In the genomic region with DNA sequence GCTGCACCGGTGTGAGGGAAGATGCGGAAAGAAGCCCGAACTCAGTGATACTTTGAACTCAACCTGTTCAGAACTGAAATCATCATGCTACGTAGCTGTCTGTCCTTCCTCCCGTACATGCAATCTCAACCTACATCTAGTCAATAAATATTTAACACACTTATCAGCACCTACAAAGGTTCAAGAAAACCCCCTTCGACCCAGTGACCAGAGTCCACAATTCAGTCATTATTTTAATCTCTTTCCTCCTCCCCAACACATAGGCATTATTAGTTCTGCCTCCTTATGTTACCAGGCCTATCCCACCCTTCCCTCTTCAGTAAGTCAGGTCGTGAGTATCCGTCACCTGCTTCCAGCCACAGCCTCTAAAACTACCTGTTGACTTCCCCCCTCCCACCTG, we compare ENCODE assay signal across 31 mouse cellular contexts. TPM values are rescaled to one million over a fixed set of nuclear protein-coding genes. Genes with fewer than 3 reads are reported as not detected.
A peak's percentile ranks its signal among the peaks of the same experiment; 100 is the strongest.
DNase-seq lines count a peak whose midpoint lies in the region; ATAC-seq and TF ChIP-seq lines count a peak whose summit lies in the region.
"Had no signal": no experiment of that assay in that cellular context is flagged by ENCODE, and none has a peak within 500 bp of the region (broad histone marks: within the 10 kb centered on the region; RNA-seq: fewer than 3 reads in every experiment).

No protein-coding gene starts in this region.

- H3K4me2 ChIP-seq in liver, embryonic 12.5 days = no peak overlapping the region
- no peak overlapping the region for H3K4me2 ChIP-seq in intestine, embryonic 16.5 days (ENCODE audit: low read depth, low read length)
- no peak overlapping the region for H3K4me2 ChIP-seq in stomach, embryonic 15.5 days
- no peak overlapping the region for H3K4me2 ChIP-seq in hindbrain, postnatal 0 days (ENCODE audit: low read depth, low read length)
- H3K4me2 ChIP-seq: embryonic facial prominence, embryonic 13.5 days; forebrain, embryonic 12.5 days; forebrain, embryonic 15.5 days; heart, embryonic 11.5 days; hindbrain, embryonic 12.5 days; hindbrain, embryonic 15.5 days had no signal

- no peak for TF ChIP-seq POLR2A in liver, adult 2 months (IDR thresholded peaks at IDR 0.05; ENCODE audit: extremely low read depth, insufficient read depth, low read length)

- H3K36me3 ChIP-seq in liver, adult 2 months (ENCODE audit: control insufficient read depth, insufficient read depth, low read length) = no peaks in the 10 kb centered on the region
- H3K36me3 ChIP-seq in liver, embryonic 12.5 days = no peaks in the 10 kb centered on the region
- H3K36me3 ChIP-seq in intestine, embryonic 16.5 days (ENCODE audit: control insufficient read depth, insufficient read depth, low read length) = no peaks in the 10 kb centered on the region
- no peaks in the 10 kb centered on the region for H3K36me3 ChIP-seq in stomach, embryonic 15.5 days
- no peaks in the 10 kb centered on the region for H3K36me3 ChIP-seq in hindbrain, postnatal 0 days (ENCODE audit: insufficient read depth, low read length)
- H3K36me3 ChIP-seq: embryonic facial prominence, embryonic 10.5 days; embryonic facial prominence, embryonic 13.5 days; forebrain, embryonic 12.5 days; forebrain, embryonic 15.5 days; hindbrain, embryonic 12.5 days; hindbrain, embryonic 15.5 days had no signal

- WGBS in liver, adult 2 months = 36% methylated on average over 8 of the region's 8 CpGs
- WGBS in liver, embryonic 12.5 days (ENCODE audit: insufficient replicate concordance) = 69% methylated on average over 8 of the region's 8 CpGs
- 69% methylated on average over 8 of the region's 8 CpGs for WGBS in intestine, embryonic 16.5 days
- 74% methylated on average over 8 of the region's 8 CpGs for WGBS in stomach, embryonic 15.5 days
- WGBS in hindbrain, postnatal 0 days = 91% methylated on average over 8 of the region's 8 CpGs

- no peaks in the 10 kb centered on the region for H3K27me3 ChIP-seq in liver, adult 2 months (ENCODE audit: control insufficient read depth, insufficient read depth, low read length)
- H3K27me3 ChIP-seq in liver, embryonic 12.5 days (replicated peaks) = no peaks in the 10 kb centered on the region
- no peaks in the 10 kb centered on the region for H3K27me3 ChIP-seq in intestine, embryonic 16.5 days (replicated peaks; ENCODE audit: control insufficient read depth, insufficient read depth, low read length)
- H3K27me3 ChIP-seq in stomach, embryonic 15.5 days (replicated peaks) = no peaks in the 10 kb centered on the region
- no peaks in the 10 kb centered on the region for H3K27me3 ChIP-seq in hindbrain, postnatal 0 days (ENCODE audit: insufficient read depth, low read length)
- H3K27me3 ChIP-seq: embryonic facial prominence, embryonic 13.5 days; forebrain, embryonic 12.5 days; forebrain, embryonic 15.5 days; hindbrain, embryonic 12.5 days; hindbrain, embryonic 15.5 days had no signal

- no peak for TF ChIP-seq CTCF in liver, adult 2 months (IDR thresholded peaks at IDR 0.05; ENCODE audit: low read depth, low read length)
- no peak for TF ChIP-seq CTCF in hindbrain, postnatal 0 days (IDR thresholded peaks at IDR 0.05; ENCODE audit: low read depth)

- H3K4me3 ChIP-seq in liver, adult 2 months (ENCODE audit: insufficient read depth, low read depth, low read length) = peak overlapping the region; percentile 22
- no peak overlapping the region for H3K4me3 ChIP-seq in liver, embryonic 12.5 days
- no peak overlapping the region for H3K4me3 ChIP-seq in intestine, embryonic 16.5 days (ENCODE audit: low read length)
- H3K4me3 ChIP-seq in stomach, embryonic 15.5 days (replicated peaks) = no peak overlapping the region
- no peak overlapping the region for H3K4me3 ChIP-seq in hindbrain, postnatal 0 days (ENCODE audit: low read length)
- H3K4me3 ChIP-seq: embryonic facial prominence, embryonic 10.5 days; embryonic facial prominence, embryonic 13.5 days; erythroblast, embryonic 14.5 days; forebrain, embryonic 12.5 days; forebrain, embryonic 15.5 days; gastrocnemius, adult 2 months; hindbrain, embryonic 12.5 days; hindbrain, embryonic 15.5 days had no signal

- peaks cover 4% of the 10 kb centered on the region; the same call in 1 of the 2 replicates for H3K79me2 ChIP-seq in liver, adult 2 months (ENCODE audit: control insufficient read depth, insufficient read depth, low read length)

- peak overlapping the region; percentile 58 for H3K27ac ChIP-seq in liver, adult 2 months (replicated peaks; ENCODE audit: insufficient read depth, low read depth, low read length)
- no peak overlapping the region for H3K27ac ChIP-seq in liver, embryonic 12.5 days
- peak overlapping the region; percentile 91 for H3K27ac ChIP-seq in intestine, embryonic 16.5 days (ENCODE audit: low read length)
- no peak overlapping the region for H3K27ac ChIP-seq in stomach, embryonic 15.5 days
- no peak overlapping the region for H3K27ac ChIP-seq in hindbrain, postnatal 0 days
- H3K27ac ChIP-seq: embryonic facial prominence, embryonic 10.5 days; embryonic facial prominence, embryonic 13.5 days; forebrain, embryonic 12.5 days; forebrain, embryonic 15.5 days; gastrocnemius, adult 2 months; hindbrain, embryonic 12.5 days; hindbrain, embryonic 15.5 days had no signal

- no peaks in the 10 kb centered on the region for H3K9me3 ChIP-seq in liver, embryonic 12.5 days (replicated peaks)
- no peaks in the 10 kb centered on the region for H3K9me3 ChIP-seq in intestine, embryonic 16.5 days (ENCODE audit: control insufficient read depth, low read length)
- H3K9me3 ChIP-seq in stomach, embryonic 15.5 days = no peaks in the 10 kb centered on the region
- H3K9me3 ChIP-seq in hindbrain, postnatal 0 days (ENCODE audit: low read length) = no peaks in the 10 kb centered on the region
- H3K9me3 ChIP-seq: embryonic facial prominence, embryonic 10.5 days; embryonic facial prominence, embryonic 13.5 days; forebrain, embryonic 12.5 days; forebrain, embryonic 15.5 days; hindbrain, embryonic 12.5 days; hindbrain, embryonic 15.5 days had no signal

- ATAC-seq in liver, embryonic 12.5 days = no peak
- peak; percentile 84 for ATAC-seq in intestine, embryonic 16.5 days
- ATAC-seq in stomach, embryonic 15.5 days (ENCODE audit: insufficient read depth, low FRiP score, low read depth) = peak; percentile 51; the same call in 1 of the 2 replicates
- no peak for ATAC-seq in hindbrain, postnatal 0 days
- no peak for ATAC-seq in inflammation-experienced regulatory T-cells, adult 6 months
- ATAC-seq: activated CD4-positive, CD25-positive, alpha-beta regulatory T cell, adult 4 months; forebrain, embryonic 15.5 days had no signal

- peak overlapping the region; percentile 36; the same call in 1 of the 2 replicates for H3K9ac ChIP-seq in liver, adult 2 months (ENCODE audit: low read depth, low read length)
- no peak overlapping the region for H3K9ac ChIP-seq in liver, embryonic 12.5 days
- 0 out of 2 replicates have a peak overlapping the region, but pooled peaks have one; percentile 19 for H3K9ac ChIP-seq in intestine, embryonic 16.5 days (ENCODE audit: low read depth, low read length)
- no peak overlapping the region for H3K9ac ChIP-seq in stomach, embryonic 15.5 days
- no peak overlapping the region for H3K9ac ChIP-seq in hindbrain, postnatal 0 days (replicated peaks; ENCODE audit: low read length)
- H3K9ac ChIP-seq: embryonic facial prominence, embryonic 13.5 days; forebrain, embryonic 12.5 days; forebrain, embryonic 15.5 days; hindbrain, embryonic 12.5 days; hindbrain, embryonic 15.5 days had no signal

- H3K4me1 ChIP-seq in liver, adult 2 months (ENCODE audit: control insufficient read depth, insufficient read depth, low read length) = peaks cover 4% of the 10 kb centered on the region; the same call in 1 of the 2 replicates
- no peaks in the 10 kb centered on the region for H3K4me1 ChIP-seq in liver, embryonic 12.5 days
- H3K4me1 ChIP-seq in intestine, embryonic 16.5 days (ENCODE audit: control insufficient read depth, insufficient read depth, low read length) = no peaks in the 10 kb centered on the region
- H3K4me1 ChIP-seq in stomach, embryonic 15.5 days = no peaks in the 10 kb centered on the region
- no peaks in the 10 kb centered on the region for H3K4me1 ChIP-seq in hindbrain, postnatal 0 days (ENCODE audit: insufficient read depth, low read length)
- H3K4me1 ChIP-seq: embryonic facial prominence, embryonic 13.5 days; forebrain, embryonic 12.5 days; forebrain, embryonic 15.5 days; hindbrain, embryonic 12.5 days; hindbrain, embryonic 15.5 days had no signal

- peak; percentile 60 for DNase-seq in liver, adult 2 months (ENCODE audit: extremely low read depth, low read depth, low spot score)
- DNase-seq in hindbrain, postnatal 0 days (ENCODE audit: low spot score) = no peak
- DNase-seq in adrenal gland, postnatal 36 days = no peak
- DNase-seq: adrenal gland, adult 8-10 months; adrenal gland, postnatal 25 days; cerebellum, adult 11 months; cerebellum, adult 8-10 months; cerebellum, postnatal 10 days; cerebellum, postnatal 36 days; embryo, embryonic 11 days; gastrocnemius, adult 2 months; gastrocnemius, postnatal 14 days had no signal

RNA-seq across cellular contexts. Expression of gene Hsd17b6, which starts 1.9 kb away (rescaled TPM):
- total RNA-seq in liver, adult 2 months (2014; rRNA removed) = 468 and 651 TPM in 2 replicates
- 229 and 364 TPM in 2 replicates for polyA plus RNA-seq in liver, adult 2 months (2012; rRNA removed)
- 0.17 TPM in 1 of 2 replicates, not detected in the other for polyA plus RNA-seq in liver, embryonic 12.5 days (2016; fragmentation: Nextera tagmentation; extraction: Ambion mirVana)
- polyA plus RNA-seq in intestine, embryonic 16.5 days (2015; fragmentation: Nextera tagmentation; extraction: Ambion mirVana) = 0.22 and 0.76 TPM in 2 replicates
- not detected in 2 replicates for polyA plus RNA-seq in stomach, embryonic 15.5 days (2015; fragmentation: Nextera tagmentation; extraction: Ambion mirVana)
- not detected in 2 replicates for total RNA-seq in hindbrain, postnatal 0 days (2014; rRNA removed)
- polyA plus RNA-seq in hindbrain, postnatal 0 days (2015; fragmentation: Nextera tagmentation; extraction: Ambion mirVana) = not detected in 2 replicates
- under 1 TPM in 1 of 2 experiments, not detected in 1; 0.23 TPM for total RNA-seq in adrenal gland, postnatal 36 days (2021)
- not detected for polyA plus RNA-seq in inflammation-experienced regulatory T-cells, adult 6 months (2017; shearing (Covaris generic))
- total RNA-seq: adrenal gland, postnatal 25 days; gastrocnemius, adult 2 months; gastrocnemius, postnatal 14 days; heart, adult 8-10 months; heart, postnatal 25 days; hematopoietic stem cell, adult 5-6 weeks had no signal
- polyA plus RNA-seq: activated CD4-positive, CD25-positive, alpha-beta regulatory T cell, adult 4 months; cortical plate, adult 2 months; embryonic facial prominence, embryonic 10.5 days; embryonic facial prominence, embryonic 13.5 days; erythroblast, embryonic 14.5 days; forebrain, embryonic 12.5 days; forebrain, embryonic 15.5 days; heart, embryonic 11.5 days; heart, embryonic 14.5 days; heart, postnatal 0 days; hindbrain, embryonic 12.5 days; hindbrain, embryonic 15.5 days had no signal

RNA-seq across cellular contexts. Expression of gene Prim1, which starts 9.5 kb away (rescaled TPM):
- total RNA-seq in liver, adult 2 months (2014; rRNA removed) = 3.5 and 5.5 TPM in 2 replicates
- polyA plus RNA-seq in liver, adult 2 months (2012; rRNA removed) = 1.3 and 1.5 TPM in 2 replicates
- polyA plus RNA-seq in liver, embryonic 12.5 days (2016; fragmentation: Nextera tagmentation; extraction: Ambion mirVana) = 88.9 and 93.3 TPM in 2 replicates
- polyA plus RNA-seq in intestine, embryonic 16.5 days (2015; fragmentation: Nextera tagmentation; extraction: Ambion mirVana) = 56.3 and 66.1 TPM in 2 replicates
- 69.9 and 75.1 TPM in 2 replicates for polyA plus RNA-seq in stomach, embryonic 15.5 days (2015; fragmentation: Nextera tagmentation; extraction: Ambion mirVana)
- 15.2 and 19.6 TPM in 2 replicates for total RNA-seq in hindbrain, postnatal 0 days (2014; rRNA removed)
- 33.3 and 36.1 TPM in 2 replicates for polyA plus RNA-seq in hindbrain, postnatal 0 days (2015; fragmentation: Nextera tagmentation; extraction: Ambion mirVana)
- total RNA-seq in adrenal gland, postnatal 36 days (2021) = 1 to 10 TPM; 4.2 to 4.5 TPM
- 10 to 100 TPM; 18.1 to 73.7 (median 18.2) TPM for polyA plus RNA-seq in inflammation-experienced regulatory T-cells, adult 6 months (2017; shearing (Covaris generic))

RNA-seq across cellular contexts. Expression of gene Naca, which starts 29.9 kb away (rescaled TPM):
- total RNA-seq in liver, adult 2 months (2014; rRNA removed) = 353 and 448 TPM in 2 replicates
- 170 and 182 TPM in 2 replicates for polyA plus RNA-seq in liver, adult 2 months (2012; rRNA removed)
- polyA plus RNA-seq in liver, embryonic 12.5 days (2016; fragmentation: Nextera tagmentation; extraction: Ambion mirVana) = 666 and 682 TPM in 2 replicates
- polyA plus RNA-seq in intestine, embryonic 16.5 days (2015; fragmentation: Nextera tagmentation; extraction: Ambion mirVana) = 686 and 732 TPM in 2 replicates
- polyA plus RNA-seq in stomach, embryonic 15.5 days (2015; fragmentation: Nextera tagmentation; extraction: Ambion mirVana) = 639 and 789 TPM in 2 replicates
- total RNA-seq in hindbrain, postnatal 0 days (2014; rRNA removed) = 295 and 315 TPM in 2 replicates
- polyA plus RNA-seq in hindbrain, postnatal 0 days (2015; fragmentation: Nextera tagmentation; extraction: Ambion mirVana) = 450 and 463 TPM in 2 replicates
- 100 to 1,000 TPM; 638 to 655 TPM for total RNA-seq in adrenal gland, postnatal 36 days (2021)
- polyA plus RNA-seq in inflammation-experienced regulatory T-cells, adult 6 months (2017; shearing (Covaris generic)) = 1,000 to 10,000 TPM in 2 of 3 experiments, 100 to 1,000 TPM in 1; 923 to 1,212 (median 1,047) TPM

RNA-seq across cellular contexts. Expression of gene Ptges3, which starts 53.3 kb away (rescaled TPM):
- 90.4 and 97.3 TPM in 2 replicates for total RNA-seq in liver, adult 2 months (2014; rRNA removed)
- 24.8 and 30.9 TPM in 2 replicates for polyA plus RNA-seq in liver, adult 2 months (2012; rRNA removed)
- polyA plus RNA-seq in liver, embryonic 12.5 days (2016; fragmentation: Nextera tagmentation; extraction: Ambion mirVana) = 406 and 407 TPM in 2 replicates
- polyA plus RNA-seq in intestine, embryonic 16.5 days (2015; fragmentation: Nextera tagmentation; extraction: Ambion mirVana) = 371 and 401 TPM in 2 replicates
- 522 and 529 TPM in 2 replicates for polyA plus RNA-seq in stomach, embryonic 15.5 days (2015; fragmentation: Nextera tagmentation; extraction: Ambion mirVana)
- total RNA-seq in hindbrain, postnatal 0 days (2014; rRNA removed) = 81.6 and 87.7 TPM in 2 replicates
- polyA plus RNA-seq in hindbrain, postnatal 0 days (2015; fragmentation: Nextera tagmentation; extraction: Ambion mirVana) = 417 and 428 TPM in 2 replicates
- total RNA-seq in adrenal gland, postnatal 36 days (2021) = 100 to 1,000 TPM; 182 to 237 TPM
- polyA plus RNA-seq in inflammation-experienced regulatory T-cells, adult 6 months (2017; shearing (Covaris generic)) = 100 to 1,000 TPM; 186 to 360 (median 347) TPM

Comparison
In these comparisons a context has a peak if more than half of its experiments do, and no peak if none do; other contexts are left out.
1. H3K27ac ChIP-seq: peak in liver, adult 2 months (single experiment) and intestine, embryonic 16.5 days (single experiment); none in liver, embryonic 12.5 days (single experiment), stomach, embryonic 15.5 days (single experiment) and hindbrain, postnatal 0 days (single experiment).
2. H3K9ac ChIP-seq: peak in liver, adult 2 months (single experiment) and intestine, embryonic 16.5 days (single experiment); none in liver, embryonic 12.5 days (single experiment), stomach, embryonic 15.5 days (single experiment) and hindbrain, postnatal 0 days (single experiment).
3. RNA of gene Hsd17b6, which starts 1.9 kb away (polyA plus RNA-seq): 229 to 364 TPM in liver, adult 2 months; 0.22 to 0.76 TPM in intestine, embryonic 16.5 days, 0.17 TPM in liver, embryonic 12.5 days, not detected in stomach, embryonic 15.5 days, not detected in hindbrain, postnatal 0 days and not detected in inflammation-experienced regulatory T-cells, adult 6 months; every median in the first group is over 100 times any median in the second.
4. ATAC-seq: peak in intestine, embryonic 16.5 days (single experiment) and stomach, embryonic 15.5 days (single experiment); none in liver, embryonic 12.5 days (single experiment), hindbrain, postnatal 0 days (single experiment) and inflammation-experienced regulatory T-cells, adult 6 months (single experiment).